Mouse (Mus musculus) layer of hippocampus, postnatal 10 days (tissue): ENCODE measurements around the gene Gys2. TPM values are rescaled to one million over a fixed set of nuclear protein-coding genes. Genes with fewer than 3 reads are reported as not detected.
A peak's percentile ranks its signal among the peaks of the same experiment; 100 is the strongest.
"Not testable (repeated sequence)": the region's sequence is repeated elsewhere in the genome, so short reads cannot be mapped to it uniquely, and the experiment has no call there.

ENCODE experiments used
- DNase-seq, 2 experiments: peaks; one replicate each; pipeline ENCODE4 v3.0.0; 2021; ENCODE audit warnings: low spot score in 2 of 2
- long read RNA-seq: library from polyadenylated mRNA; stranded (forward); transcript quantifications from one replicate; pipeline ENCODE4 v2.0.0, GENCODE M21; 2023
- total RNA-seq, 2 experiments: library from RNA; stranded (reverse); gene quantifications; 2 replicates each; pipeline ENCODE4 v1.2.3; 2021

Gene Gys2
- total RNA-seq = not detected
- long read RNA-seq = 0 reads

DNA sequence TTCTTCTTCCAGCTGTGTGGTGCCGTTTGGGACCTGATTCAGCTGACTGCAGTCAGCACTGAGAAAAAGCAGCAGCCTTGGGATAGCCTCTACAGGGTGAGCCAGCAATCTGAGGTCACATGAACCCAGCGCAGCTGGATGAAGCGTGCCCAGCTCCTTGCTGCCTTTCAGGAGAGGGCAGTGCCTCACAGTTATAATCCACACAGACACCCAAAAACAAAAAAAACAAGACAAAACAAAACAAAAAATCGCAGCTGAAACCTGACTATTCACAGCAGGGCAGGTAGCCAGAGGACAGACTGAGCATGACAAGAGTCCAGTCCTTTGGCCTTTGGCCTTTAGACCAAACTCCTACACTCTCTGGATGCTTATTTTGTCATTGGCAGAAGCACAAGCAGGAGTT lies at the start of gene Gys2:
TSS of gene Gys2 (minus strand) at position 309 of the 403 bp plus-strand sequence.
- DNase-seq = no peak

DNA sequence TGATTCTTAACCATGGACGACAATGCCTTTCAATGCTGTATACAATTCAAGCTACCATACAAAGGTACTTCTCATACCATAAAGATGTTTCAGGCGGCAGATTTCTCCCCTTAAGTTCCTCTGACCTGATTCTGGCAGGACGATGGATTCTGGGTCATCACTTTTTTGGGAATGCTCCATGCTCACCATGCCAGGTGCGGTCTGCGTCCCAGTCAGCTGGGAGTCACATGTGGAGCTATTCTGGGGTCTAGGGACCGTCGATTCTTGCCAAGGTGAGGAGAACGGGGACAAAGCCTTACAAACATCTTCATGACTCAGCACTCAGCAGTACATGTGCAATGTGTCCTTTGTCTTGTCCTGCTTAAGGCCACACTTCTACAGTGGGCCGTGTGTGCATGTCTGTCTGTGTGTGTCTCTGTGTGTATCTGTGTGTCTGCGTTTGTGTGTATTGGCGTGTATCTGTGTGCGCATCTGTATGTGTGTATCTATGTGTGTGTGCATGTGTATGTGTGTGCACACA lies 48.7 kb upstream of the Gys2 start:
- DNase-seq = no peak

DNA sequence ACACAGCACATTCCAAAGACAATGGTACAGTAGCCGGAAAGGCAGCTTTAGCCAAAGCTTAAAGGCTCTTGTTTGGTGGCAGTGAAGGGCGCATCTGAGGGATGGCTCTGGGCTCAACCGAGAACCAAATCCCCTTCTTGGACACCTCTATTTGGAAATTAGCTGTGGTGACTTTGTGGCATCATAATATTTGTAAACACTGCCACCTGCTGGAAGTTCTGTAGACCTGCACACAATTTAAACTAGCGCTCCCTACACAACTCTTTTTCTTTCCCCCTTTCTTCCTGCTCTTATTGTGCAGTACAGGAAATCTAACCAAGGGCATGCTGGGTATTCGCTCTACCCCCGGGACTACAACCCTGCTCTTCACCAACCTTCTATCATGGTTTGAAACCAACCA lies 46.2 kb upstream of the Gys2 start:
- peak; percentile 33 to 39 for DNase-seq

DNA sequence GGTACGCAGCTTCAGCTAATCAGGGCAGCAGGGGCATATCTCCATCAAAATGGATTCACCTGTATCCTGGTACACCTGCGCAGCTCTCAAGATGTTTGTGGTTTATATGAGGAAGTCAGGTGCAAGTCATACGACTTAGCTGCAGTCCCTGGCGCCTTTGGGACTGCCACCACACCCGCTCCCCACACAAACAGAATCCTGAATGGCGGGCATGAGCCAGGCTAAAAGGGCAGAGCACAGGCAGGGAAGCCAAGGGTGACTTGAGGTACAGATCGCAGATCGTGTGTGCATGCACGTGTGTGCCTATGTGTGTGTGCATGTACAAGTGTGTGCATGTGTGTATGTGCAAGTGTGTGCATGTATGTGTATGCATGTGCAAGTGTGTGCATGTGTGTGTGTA lies 42.5 kb upstream of the Gys2 start:
- DNase-seq = not testable (repeated sequence)

DNA sequence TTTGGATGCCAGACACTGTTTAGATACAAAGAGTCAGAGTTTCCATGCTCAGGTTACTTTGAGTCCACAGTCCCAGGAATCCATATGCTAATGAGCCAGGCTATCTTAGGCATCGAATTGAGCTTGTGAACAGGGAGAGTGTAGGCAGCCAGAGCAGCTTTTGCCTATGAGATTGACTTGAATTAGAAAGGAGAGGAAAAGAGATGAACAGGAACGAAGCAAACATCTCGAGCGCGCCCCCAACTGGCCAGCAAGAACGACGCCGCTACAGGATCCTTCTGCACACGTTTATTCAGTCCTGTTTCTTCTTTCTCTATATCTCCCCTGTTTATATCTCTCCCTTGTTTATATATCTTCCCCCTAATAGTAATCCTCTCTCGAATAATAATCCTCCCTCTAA lies 42.0 kb upstream of the Gys2 start:
- peak; percentile 79 to 80 for DNase-seq

DNA sequence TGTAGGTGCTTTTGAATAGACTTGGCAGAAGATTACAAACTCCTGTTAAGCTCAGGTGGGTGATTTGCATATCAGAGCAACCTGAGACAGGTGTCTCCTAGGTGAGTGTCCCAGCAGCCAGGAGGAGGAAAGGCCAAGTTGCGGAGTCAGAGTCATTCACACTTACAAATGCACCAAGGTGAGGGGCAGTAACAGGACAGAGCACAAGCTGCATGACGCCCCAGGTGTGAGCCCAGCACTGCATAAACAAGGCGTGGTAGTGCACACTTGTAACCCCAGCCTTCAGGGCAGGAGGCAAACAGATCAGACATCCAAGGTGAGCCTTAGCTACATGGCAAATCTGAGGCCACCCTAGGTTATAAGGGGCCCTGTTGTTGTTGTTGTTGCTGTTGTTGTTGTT lies 40.0 kb upstream of the Gys2 start:
- no peak for DNase-seq

DNA sequence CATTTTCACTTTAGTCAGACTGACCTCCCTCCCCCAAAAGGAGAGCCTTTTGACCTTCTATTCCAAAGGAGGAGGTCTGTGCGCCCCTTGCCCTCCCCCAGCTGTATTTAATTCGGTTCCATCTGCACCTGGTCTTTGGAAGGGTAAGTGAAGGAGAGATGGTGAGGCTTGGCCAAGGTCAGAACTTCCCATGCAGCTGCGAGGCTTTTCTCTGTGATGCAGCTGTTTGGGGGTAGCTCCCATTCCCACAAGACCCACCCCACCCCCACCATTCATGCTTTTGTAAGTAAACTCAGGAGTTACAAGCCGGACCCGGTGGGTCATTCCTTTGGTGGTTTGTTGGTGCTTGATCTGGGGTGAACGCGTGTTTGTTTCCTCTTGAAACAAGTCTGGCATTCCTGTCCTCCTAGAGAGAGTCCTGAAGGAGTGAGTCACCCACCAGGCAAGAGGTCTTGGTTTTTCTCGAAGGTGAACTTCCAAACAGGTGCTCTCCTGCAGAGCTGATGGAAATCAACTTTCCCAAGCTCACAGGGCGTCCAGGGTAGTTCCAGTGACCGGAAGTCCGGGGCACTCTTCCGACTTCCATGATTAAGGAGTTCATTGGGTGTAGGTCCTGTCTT lies 38.7 kb upstream of the Gys2 start:
- DNase-seq = no peak

DNA sequence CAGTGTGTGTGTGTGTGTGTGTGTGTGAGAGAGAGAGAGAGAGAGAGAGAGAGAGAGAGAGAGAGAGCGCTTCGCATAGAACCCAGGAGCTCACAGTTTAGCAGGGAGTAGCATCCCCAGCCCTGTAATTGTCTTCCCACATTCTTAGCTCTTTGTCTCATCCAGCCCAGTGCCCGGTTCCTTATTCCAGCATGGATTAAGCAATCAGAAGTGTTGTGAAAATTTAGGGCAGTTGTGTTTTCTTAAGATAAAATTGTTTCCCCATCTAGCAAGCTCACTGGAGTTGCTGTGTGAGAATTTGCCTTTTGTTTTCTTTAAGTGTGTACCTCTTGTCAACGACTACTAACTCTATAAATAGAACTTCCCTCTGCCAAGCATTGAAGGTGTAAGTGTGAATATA lies 35.8 kb upstream of the Gys2 start:
- DNase-seq = no peak

DNA sequence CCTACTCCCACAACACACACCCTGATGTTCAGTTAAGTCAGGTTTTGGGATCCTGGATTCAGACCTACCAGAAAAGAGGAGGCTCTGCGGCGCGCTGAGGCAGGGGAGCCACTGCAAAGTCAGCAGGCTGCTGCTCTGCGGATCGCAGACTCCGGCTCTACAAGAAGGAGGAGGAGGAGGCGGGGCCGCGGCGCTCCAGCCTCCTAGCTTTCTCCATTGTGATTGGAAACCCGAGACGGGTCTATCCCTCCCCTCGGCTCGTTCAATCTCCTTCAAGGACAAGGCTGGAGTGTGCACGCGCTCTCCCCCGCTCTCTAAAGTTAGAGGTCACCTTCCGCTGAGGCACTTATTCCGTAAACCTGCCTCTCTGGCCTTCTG lies 34.9 kb upstream of the Gys2 start, which contains the start of gene Ldhb:
TSS of gene Ldhb (minus strand) at position 173 of the 378 bp plus-strand sequence.
- DNase-seq = peak; percentile 80 to 88

DNA sequence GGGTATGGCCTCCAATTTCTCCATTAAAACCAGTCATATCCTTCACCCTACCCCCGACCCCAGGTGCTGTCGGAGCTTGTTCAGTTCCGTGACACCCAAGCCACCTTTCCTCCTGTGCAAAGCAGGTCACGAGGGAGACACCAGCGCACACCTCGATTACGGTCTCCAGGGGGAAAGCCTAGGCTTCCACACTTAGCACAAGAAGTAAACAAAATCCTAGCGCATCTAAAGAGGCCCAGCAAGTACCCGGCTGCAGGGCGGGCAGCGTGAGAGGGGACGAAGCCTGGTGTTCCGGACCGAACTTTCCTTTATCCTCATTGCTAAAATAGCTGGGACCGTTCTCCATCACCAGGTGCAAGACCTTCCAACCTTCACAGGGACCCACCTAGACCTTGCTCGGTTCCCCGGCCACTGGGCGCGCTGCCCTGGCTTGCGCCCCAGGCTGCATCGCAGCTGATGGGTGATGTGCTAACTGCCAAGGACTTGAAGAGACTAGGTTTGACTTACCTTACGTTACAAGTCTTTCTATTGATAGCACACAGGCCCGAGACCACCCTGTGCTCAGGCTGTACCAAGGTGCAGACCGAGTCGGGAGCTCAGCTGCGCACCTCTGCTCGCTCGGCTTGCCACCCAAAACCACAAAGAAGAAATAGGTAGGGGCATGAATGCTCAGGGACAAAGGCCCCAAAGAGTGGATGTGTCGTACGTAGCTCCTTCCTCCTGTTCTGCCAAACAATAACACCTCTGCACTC lies 34.3 kb upstream of the Gys2 start:
- peak in 1 of 2 experiments; percentile 21 for DNase-seq

DNA sequence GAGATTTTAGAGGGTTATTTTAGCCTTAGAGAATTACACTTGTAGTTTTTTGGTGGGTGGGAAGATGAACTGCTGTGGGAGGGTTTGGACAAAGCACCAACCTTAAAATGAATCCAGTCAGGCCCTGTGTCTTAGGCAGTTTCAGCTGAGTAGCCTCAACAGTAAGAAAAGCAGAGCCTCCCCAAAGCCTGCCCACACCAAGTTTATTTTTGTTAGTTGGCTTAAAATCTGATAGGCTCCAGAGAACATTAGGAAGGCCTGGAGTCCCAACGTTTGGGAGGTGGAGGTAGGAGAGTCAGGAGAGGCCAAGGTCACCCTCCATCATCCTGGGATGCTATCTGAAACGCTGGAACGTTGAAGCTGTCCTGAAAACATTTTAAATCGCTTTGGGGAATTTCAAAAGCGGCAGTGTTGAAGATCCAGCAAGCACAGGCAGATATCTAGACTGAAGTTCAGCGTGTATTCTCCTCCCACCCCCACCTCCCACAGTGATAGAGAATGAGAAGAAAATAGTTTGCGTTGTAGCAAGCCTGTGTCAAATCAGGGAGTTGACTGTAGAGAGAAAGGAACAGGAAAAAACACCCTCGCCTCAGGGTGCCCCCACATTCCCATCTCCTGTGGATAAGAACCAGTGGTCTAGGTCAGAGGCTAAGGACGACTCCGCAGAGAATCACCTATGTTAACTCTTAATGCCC lies 33.6 kb upstream of the Gys2 start:
- DNase-seq = no peak

DNA sequence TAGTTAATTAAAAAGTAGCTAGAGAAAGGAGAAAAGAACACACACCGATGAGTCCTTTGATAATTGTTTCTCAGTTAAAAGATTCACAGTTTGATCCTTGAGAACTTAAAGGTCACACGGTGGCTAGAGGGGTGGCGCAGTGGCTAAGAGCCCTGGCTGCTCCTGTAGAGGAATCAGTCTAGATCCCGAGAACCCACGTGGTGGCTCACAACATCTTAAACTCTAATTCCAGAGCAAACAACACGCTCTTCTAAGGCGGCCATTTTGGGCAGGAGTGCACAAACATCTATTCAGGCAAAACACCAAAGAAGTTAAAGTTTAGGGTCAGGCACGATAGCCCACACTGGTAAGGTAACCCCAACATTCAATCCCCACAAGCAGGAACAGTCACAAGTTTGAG lies 30.7 kb upstream of the Gys2 start:
- DNase-seq = no peak

DNA sequence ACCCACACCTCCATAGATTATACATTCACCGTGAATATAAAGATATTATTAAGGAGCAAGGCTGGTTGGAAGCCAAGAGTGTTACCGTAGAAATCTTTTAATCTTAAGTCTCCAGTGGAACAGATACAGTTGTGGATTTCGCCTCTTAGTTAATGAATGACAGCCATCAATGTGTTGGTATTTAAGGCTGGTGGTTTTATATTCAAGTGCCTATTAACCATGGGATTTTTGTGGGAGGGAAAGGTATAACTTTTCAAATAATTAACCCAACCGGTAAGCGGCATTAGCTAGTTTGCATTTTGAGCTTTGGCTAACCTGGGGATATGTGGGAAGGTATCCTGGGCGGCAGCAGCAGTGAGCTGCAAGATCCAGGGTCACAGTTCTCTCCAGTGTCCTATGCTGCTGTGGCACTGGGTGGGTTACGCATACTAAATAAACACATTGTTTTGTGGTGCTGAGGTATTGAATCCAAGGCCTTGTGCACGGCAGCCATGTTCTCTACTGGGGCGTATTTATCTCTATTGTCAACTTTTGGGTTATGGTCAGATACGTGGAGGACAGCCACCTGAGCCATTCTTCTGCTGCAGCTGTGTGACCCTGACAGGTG lies 29.7 kb upstream of the Gys2 start:
- DNase-seq = no peak

DNA sequence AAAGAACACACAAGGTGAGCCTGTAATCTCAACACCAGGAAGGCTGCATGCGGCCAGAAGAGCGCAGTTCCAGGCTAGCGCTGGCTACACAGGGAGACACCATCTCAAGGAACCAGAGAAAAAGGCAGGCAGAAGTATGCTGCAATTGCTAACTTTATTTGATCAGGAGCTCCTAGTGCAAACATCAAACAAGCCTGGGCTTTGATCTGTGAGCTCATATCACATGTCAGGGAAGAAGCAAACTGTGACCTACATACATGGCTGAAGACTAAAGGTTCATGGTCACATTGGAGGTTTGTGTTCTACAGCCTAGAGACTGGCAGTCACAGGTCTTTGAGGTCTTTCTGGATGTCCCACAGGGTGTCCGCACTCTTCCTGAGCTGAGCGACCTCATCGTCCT lies 17.2 kb upstream of the Gys2 start:
- DNase-seq = not testable (repeated sequence)

DNA sequence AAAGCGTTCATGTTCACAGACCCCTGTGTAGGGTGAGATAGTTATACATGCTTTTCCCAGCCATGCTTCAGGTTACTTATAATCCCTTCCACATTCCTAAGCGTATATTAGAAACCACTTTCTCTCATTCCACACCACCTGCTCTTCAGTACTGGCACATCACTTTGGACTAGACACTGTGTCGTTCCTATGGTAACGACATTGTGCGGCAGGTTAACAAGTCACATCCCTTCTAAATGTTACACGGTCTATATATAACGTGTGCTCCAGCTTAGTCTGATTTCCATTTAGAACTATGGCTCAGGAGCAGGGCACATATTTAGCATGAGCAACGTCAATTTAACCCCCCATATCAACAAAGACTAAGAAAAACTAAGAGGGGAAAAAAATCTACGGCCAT lies 14.7 kb upstream of the Gys2 start:
- DNase-seq = no peak

DNA sequence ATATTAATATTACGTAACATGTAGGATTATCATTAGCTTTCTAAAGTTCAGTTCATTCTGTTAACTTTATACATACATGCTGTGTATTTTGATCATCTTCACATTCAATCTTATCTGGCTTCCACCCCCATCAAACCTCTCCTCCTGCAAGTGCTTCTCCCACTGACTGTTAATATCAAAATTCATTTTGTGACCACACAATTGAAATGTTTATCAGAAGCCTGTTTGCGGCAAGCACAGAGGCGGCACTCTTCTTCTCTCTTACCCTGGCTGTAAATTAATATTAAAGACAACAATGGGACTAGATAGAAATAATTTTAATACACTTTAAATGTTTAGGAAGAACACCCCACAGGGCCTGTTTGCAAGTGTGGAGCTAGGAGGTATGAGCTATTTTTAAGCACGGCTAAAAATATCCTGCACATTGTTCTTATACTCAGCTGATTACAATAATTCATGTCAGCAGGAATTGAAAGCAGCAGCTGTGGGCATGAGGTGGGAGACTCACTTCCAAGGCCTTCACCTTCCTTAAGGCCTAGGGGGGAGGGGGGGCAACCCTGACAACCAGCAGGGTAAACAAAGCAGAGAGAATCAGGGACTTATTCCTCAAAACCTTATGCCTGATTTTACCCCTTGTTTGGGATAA lies 12.7 kb upstream of the Gys2 start:
- no peak for DNase-seq

DNA sequence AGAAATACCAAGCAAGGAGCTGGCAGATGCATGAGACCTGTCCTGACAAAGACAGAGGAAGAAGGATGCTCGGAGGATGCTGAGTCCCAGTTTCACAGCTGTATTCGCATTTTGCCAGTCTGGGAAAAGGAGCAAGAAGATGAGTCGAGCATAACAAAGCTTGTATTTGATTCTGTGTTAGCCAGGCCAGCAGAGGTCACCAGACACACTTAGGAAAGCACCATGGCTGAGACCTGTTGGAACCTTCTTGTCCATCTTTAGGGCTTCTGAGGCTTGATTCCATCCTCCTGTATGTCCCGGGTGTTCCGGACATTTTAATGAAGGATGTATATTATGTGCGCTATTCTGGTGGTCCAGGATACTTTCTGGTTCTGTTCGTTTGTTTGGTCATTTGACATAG lies 4.3 kb upstream of the Gys2 start:
- DNase-seq = no peak

DNA sequence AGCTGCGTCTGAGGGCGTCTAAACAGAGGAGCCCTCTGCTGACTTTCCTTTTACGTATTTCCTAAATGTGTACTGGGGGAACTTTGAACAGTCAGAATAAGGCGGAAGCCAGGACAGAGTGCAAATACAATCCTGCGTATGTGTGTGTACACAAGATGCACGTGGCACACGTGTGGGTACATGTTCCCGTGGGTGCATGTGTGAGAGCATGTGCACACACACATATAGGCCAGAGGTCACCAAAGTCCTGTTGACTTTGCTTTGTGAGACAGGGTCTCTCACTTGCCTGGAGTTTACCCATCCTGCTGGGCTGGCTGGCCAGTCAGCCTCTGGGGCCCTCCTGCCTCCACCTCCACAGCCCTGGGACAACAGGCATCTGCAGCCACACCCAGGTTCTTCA lies 1.8 kb downstream of the Gys2 start:
- DNase-seq = no peak

DNA sequence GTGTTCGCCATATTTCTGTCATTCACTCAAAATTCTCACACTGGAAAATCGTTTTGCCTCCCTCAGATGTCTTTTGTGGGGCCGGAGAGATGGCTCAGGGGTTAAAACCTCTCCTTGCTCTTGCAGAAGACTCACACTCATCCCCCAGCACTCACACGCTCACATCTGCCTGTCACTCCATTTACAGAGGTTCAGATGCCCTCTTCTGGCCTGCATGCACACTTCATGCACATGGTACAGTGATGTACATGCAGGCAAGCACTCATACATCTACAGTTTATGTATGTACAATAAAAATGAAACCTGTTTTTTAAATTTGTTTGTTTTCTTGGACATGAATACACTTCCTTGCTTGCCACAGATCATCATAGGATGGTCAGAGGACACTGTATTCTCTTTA lies 3.3 kb downstream of the Gys2 start:
- DNase-seq = peak; percentile 12 to 30

DNA sequence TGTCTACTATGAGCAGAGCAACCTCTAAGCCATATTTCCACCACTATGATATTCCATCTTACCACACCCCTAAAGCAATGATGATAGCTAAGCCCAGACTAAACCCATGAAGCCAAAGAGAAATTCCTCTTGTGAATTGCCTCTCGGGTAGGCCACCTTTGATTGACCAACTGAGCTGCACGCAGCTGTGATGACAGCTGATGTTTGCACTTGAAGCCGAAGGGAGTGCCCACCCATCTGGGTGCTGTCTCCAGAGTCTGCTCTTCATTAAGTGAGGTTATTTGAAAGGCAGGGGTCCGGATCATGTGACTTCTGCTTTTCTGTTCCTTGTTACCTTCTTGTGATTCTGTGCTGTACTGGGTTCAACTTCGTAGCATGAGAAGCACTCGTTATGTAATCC lies 10.7 kb downstream of the Gys2 start:
- DNase-seq = no peak

DNA sequence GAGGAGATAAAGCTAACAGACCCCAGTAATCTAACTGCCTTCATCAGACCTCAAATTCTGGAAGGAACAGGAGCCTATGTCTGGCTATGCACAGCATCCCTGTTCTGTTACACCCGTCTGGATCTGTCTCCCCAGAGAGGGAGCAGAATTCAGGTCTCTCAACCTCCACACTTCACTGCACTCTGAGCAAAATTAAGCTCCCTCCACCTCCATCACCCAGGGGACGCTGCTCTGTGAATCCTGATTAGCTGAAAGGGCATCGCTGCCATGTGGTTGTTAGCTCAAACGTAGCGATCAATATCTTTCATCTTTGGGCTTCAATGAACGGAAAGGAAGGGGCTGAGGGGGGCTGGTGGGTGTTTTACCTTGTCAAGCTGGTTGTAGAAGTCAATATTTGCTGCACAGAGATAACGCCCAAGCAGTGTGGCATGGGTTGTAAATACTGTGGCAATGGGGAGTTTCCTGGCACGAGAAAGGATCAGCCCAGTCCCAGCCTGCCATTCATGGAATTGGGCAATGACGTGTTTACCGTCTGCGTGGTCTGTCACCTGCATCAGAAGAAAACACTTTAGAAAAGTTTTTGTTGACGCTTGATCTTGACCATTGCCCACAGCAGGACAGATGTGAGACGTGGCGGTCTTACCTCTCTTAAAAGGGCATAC lies 13.8 kb downstream of the Gys2 start:
- no peak for DNase-seq
